Mouse (Mus musculus): ENCODE measurements around the gene Gm20388. TPM values are rescaled to one million over a fixed set of nuclear protein-coding genes. Genes with fewer than 3 reads are reported as not detected.

Gm20388 gene
- polyA plus RNA-seq, 1 experiment, result 23.9 TPM

DNA sequence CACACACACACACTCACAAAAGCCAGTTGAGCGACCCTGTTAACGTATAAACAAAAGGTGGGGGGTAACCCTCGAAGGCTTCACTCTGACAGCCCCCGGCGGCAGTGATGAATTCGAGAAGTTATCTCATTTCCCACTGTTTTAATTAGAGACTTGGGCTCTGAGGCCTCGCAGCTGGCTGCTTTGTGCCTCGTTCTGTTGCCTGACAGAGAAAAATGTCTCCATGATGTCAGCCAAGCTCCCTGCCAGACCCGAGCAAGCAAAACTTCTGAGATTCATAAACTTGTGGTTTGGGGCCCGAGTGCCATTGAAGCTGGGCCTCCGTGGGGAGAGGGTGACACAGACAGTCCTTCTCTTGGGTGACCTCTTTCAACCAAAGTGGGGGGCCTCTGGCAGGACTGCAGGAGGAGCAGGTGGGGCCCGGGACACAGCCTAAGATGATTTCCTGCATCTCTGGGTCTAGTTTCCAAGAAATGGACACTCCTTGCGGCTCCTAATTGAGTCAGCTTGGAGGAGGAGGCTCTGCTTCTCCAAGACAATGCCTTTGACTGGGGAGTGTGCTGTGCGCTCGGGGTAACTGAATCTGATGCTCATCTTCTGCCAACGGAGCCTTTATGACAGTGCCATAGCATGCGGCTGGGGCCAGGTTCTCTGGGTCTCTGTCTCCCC, 1092.4 kb downstream of the Gm20388 start:
- Histone ChIP-seq H3K27ac (ENCODE audit: insufficient read depth, low read length) (no peak overlapping the region), H3K4me1 (ENCODE audit: control insufficient read depth, insufficient read depth, low read length) (no peaks in the 10 kb centered on the region), H3K4me3 (ENCODE audit: insufficient read depth, low read length) (no peak overlapping the region)
- TF ChIP-seq POLR2A (IDR thresholded peaks at IDR 0.05; ENCODE audit: extremely low read depth, insufficient read depth, low read length), result no peak
- no peak for TF ChIP-seq CTCF (IDR thresholded peaks at IDR 0.05; ENCODE audit: extremely low read depth, insufficient read depth, low read length)

DNA sequence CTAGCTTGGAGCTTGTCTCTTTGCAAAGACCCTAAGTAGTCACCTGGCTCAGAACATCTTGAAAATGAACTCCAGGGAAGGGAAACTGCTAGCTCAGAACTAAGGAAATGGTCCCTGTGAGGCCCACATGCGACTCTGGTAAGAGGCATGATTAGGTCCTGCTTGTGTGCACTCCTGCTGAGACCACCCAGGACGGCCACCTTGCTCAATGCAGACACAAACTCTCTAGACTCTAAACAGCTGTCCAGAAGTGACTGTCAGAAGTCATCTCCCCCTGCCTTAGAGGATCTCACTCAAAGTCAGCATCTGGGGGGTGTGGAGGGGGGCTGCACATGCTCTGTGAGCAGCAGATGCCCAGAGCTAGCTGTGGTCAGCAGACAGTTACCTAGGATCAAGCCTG, 1093.0 kb downstream of the Gm20388 start:
- TF ChIP-seq POLR2A (IDR thresholded peaks at IDR 0.05; ENCODE audit: extremely low read depth, insufficient read depth, low read length) (no peak), CTCF (IDR thresholded peaks at IDR 0.05; ENCODE audit: extremely low read depth, insufficient read depth, low read length) (no peak)
- no peak overlapping the region for H3K27ac ChIP-seq (ENCODE audit: insufficient read depth, low read length)
- H3K4me1 ChIP-seq (ENCODE audit: control insufficient read depth, insufficient read depth, low read length), result no peaks in the 10 kb centered on the region
- no peak overlapping the region for H3K4me3 ChIP-seq (ENCODE audit: insufficient read depth, low read length)

DNA sequence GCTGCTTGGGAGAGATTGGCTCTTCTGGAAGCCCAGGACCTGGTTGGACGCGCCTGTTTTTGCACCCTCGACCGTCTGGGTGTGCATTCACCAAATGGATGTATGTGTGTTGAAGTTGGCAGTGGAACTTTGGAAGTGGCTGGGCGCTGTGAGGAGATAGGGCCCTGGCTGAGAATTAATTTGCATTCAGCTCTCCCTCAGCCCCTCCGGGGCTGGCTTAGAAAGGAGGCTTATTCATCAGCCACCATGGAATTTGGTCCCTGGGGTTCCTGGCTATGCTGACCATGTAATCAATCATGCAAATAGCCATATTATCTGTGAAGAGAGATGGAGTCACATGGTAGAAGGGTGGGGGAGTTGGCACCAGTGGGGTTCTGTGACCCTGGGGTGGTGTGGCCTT, 1102.7 kb downstream of the Gm20388 start:
- TF ChIP-seq CTCF (IDR thresholded peaks at IDR 0.05; ENCODE audit: extremely low read depth, insufficient read depth, low read length) (no peak), POLR2A (IDR thresholded peaks at IDR 0.05; ENCODE audit: extremely low read depth, insufficient read depth, low read length) (no peak)
- Histone ChIP-seq H3K4me3 (ENCODE audit: insufficient read depth, low read length) (no peak overlapping the region), H3K4me1 (ENCODE audit: control insufficient read depth, insufficient read depth, low read length) (no peaks in the 10 kb centered on the region), H3K27ac (ENCODE audit: insufficient read depth, low read length) (no peak overlapping the region)

DNA sequence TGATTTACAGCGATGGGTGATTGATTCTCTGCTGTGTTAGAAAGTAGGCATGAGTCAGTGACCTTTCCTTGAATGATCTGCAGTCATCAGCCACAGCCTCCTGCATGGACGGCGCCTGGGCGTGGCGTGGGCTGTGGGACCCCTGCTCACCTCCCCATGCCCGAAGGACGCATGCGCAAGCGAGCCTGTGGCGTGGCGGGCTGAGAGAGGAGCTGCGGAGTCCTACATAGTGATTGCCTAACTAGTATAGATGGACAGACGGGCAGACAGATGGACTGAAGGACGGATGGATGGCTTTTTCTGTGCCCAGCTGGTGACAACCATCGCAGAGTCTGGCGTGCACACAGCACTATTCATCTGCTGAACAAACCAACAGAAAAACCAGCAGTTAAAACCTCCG, 1106.0 kb downstream of the Gm20388 start:
- H3K27ac ChIP-seq (ENCODE audit: insufficient read depth, low read length), result no peak overlapping the region
- no peak overlapping the region for H3K4me3 ChIP-seq (ENCODE audit: insufficient read depth, low read length)
- TF ChIP-seq POLR2A (IDR thresholded peaks at IDR 0.05; ENCODE audit: extremely low read depth, insufficient read depth, low read length) (no peak), CTCF (IDR thresholded peaks at IDR 0.05; ENCODE audit: extremely low read depth, insufficient read depth, low read length) (no peak)
- H3K4me1 ChIP-seq (ENCODE audit: control insufficient read depth, insufficient read depth, low read length), result no peaks in the 10 kb centered on the region

DNA sequence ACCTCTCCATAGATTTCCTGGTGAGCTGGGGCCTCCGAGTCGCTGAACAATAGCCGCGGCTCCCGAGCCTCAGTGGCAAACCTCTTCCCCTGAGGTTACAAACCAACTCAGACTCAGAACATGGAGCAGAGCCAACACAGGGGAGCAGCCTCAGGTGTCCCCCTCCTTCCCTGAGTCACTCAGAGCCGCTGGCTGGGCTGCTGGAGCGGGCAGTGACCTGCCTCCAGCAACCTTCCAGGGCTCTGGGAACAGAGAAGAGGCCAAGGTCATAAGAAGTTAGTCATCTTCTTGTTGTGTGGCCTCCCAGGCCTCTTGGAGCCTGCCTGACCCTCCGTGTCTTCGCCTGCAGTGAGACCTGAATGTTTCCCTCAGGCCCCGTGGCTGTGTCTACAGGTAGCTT, 1107.6 kb downstream of the Gm20388 start:
- Histone ChIP-seq H3K27ac (ENCODE audit: insufficient read depth, low read length) (no peak overlapping the region), H3K4me1 (ENCODE audit: control insufficient read depth, insufficient read depth, low read length) (no peaks in the 10 kb centered on the region), H3K4me3 (ENCODE audit: insufficient read depth, low read length) (no peak overlapping the region)
- TF ChIP-seq POLR2A (IDR thresholded peaks at IDR 0.05; ENCODE audit: extremely low read depth, insufficient read depth, low read length) (no peak), CTCF (IDR thresholded peaks at IDR 0.05; ENCODE audit: extremely low read depth, insufficient read depth, low read length) (no peak)

DNA sequence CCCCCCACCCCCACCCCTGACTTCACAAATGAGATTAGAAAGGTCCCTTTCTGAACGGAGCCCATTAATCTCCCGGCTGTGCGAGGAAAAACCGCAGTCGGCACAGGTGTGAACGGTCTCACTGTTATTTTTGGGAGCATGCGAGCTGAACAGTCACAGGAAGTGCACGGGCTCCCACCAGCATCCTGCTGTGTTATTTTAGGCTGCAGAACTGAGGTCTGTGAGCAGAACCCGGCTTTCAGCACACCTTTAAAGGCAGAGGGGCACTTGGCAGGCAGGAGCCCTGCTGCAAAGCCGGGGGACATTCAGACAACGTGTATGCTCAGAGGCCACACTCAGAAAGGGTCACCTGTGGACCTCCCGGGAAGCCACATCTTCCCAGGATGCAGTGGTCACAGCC, 1110.8 kb downstream of the Gm20388 start:
- Histone ChIP-seq H3K4me1 (ENCODE audit: control insufficient read depth, insufficient read depth, low read length) (no peaks in the 10 kb centered on the region), H3K27ac (ENCODE audit: insufficient read depth, low read length) (no peak overlapping the region), H3K4me3 (ENCODE audit: insufficient read depth, low read length) (no peak overlapping the region)
- TF ChIP-seq POLR2A (IDR thresholded peaks at IDR 0.05; ENCODE audit: extremely low read depth, insufficient read depth, low read length) (no peak), CTCF (IDR thresholded peaks at IDR 0.05; ENCODE audit: extremely low read depth, insufficient read depth, low read length) (no peak)

DNA sequence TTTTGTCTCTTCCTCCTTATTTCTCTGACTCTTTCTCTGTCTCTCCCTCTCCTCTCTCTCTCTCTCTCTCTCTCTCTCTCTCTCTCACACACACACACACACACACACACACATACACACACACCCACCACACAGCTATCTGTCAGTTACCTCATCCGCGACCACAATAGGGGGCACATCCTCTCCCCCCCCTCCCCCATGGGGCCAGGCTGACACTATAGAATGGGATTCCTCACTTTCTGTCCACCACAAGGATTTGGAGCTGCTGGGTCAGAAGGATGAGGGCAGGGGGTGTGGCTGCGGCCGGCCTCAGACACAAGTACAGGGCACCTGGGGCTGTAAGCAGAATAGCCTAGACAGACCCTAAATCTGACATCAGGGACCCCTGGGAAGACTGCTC, 1112.4 kb downstream of the Gm20388 start:
- Histone ChIP-seq H3K4me3 (ENCODE audit: insufficient read depth, low read length) (no peak overlapping the region), H3K4me1 (ENCODE audit: control insufficient read depth, insufficient read depth, low read length) (no peaks in the 10 kb centered on the region), H3K27ac (ENCODE audit: insufficient read depth, low read length) (no peak overlapping the region)
- TF ChIP-seq POLR2A (IDR thresholded peaks at IDR 0.05; ENCODE audit: extremely low read depth, insufficient read depth, low read length) (no peak), CTCF (IDR thresholded peaks at IDR 0.05; ENCODE audit: extremely low read depth, insufficient read depth, low read length) (no peak)

DNA sequence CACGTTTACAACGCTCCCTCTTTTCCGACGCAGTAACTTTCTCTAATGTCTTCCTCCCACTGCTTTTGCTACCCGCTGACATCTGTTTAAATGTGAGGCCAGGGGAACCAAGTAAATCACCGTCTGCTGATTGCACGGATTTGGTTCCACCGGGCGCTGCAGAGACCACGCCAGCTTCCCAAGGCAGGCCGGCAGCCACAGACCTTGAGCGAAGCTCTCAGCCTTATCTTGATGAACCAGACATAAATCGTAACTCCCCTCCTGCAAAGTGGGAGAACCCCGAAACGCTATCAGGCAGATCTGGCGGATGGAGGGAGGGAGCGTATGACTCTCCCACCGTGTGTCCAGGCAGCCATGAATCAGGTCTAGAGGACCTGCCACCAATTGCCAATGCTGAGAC, 1113.1 kb downstream of the Gm20388 start:
- no peak overlapping the region for H3K27ac ChIP-seq (ENCODE audit: insufficient read depth, low read length)
- H3K4me1 ChIP-seq (ENCODE audit: control insufficient read depth, insufficient read depth, low read length), result no peaks in the 10 kb centered on the region
- TF ChIP-seq POLR2A (IDR thresholded peaks at IDR 0.05; ENCODE audit: extremely low read depth, insufficient read depth, low read length) (no peak), CTCF (IDR thresholded peaks at IDR 0.05; ENCODE audit: extremely low read depth, insufficient read depth, low read length) (no peak)
- H3K4me3 ChIP-seq (ENCODE audit: insufficient read depth, low read length), result no peak overlapping the region

DNA sequence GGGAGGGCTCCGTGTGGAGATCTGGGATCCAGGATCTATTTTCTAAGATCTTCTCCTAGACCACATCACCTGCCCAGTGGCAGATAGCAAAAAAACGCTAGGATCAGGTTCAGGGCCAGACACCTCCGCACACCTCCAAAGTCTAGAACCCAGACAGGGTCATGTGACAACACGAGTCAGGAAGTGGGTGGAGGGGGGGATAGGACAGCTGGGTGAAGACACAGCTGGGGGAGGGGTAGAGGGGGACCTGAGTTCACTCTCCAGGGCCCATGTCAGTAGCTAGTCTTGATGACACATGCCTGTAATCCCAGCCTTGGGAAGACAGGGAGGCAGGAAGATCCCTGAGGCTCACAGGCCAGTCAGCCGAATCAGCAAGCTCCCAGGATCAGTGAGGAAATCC, 1114.8 kb downstream of the Gm20388 start:
- H3K4me1 ChIP-seq (ENCODE audit: control insufficient read depth, insufficient read depth, low read length), result no peaks in the 10 kb centered on the region
- TF ChIP-seq POLR2A (IDR thresholded peaks at IDR 0.05; ENCODE audit: extremely low read depth, insufficient read depth, low read length) (no peak), CTCF (IDR thresholded peaks at IDR 0.05; ENCODE audit: extremely low read depth, insufficient read depth, low read length) (no peak)
- H3K27ac ChIP-seq (ENCODE audit: insufficient read depth, low read length), result no peak overlapping the region
- H3K4me3 ChIP-seq (ENCODE audit: insufficient read depth, low read length), result no peak overlapping the region

DNA sequence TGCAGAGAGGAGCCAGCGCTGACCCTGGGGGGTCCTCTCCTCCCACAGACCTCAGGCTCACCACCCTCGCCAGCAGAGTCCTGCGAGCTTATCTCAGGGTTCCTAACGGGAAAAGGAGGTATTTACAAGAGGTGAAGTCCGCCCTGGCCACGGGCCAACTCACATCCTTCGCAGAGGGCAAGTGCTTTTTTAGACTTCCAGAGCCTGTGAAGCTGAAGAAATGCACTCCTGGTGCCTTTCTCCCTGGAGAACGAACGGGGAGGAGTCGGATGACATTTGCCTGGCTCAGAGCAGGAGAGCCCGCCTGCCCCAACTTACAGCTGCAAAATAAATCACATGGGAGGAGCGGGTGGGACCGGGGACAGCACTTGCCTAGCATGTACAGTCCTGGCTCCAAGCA, 1117.1 kb downstream of the Gm20388 start:
- Histone ChIP-seq H3K4me1 (ENCODE audit: control insufficient read depth, insufficient read depth, low read length) (no peaks in the 10 kb centered on the region), H3K27ac (ENCODE audit: insufficient read depth, low read length) (no peak overlapping the region), H3K4me3 (ENCODE audit: insufficient read depth, low read length) (no peak overlapping the region)
- TF ChIP-seq POLR2A (IDR thresholded peaks at IDR 0.05; ENCODE audit: extremely low read depth, insufficient read depth, low read length) (no peak), CTCF (IDR thresholded peaks at IDR 0.05; ENCODE audit: extremely low read depth, insufficient read depth, low read length) (no peak)

All from cortical plate, adult 2 months (tissue).